Mouse (Mus musculus): ENCODE data around the gene H2-Q7. TPM values are rescaled to one million over a fixed set of nuclear protein-coding genes. Genes with fewer than 3 reads are reported as not detected.
"Not testable (repeated sequence)": the region's sequence is repeated elsewhere in the genome, so short reads cannot be mapped to it uniquely, and the experiment has no call there.

H2-Q7 gene
- 2.2 and 12.2 TPM in 2 replicates for polyA plus RNA-seq (2016; fragmentation: Nextera tagmentation; extraction: Ambion mirVana)

DNA sequence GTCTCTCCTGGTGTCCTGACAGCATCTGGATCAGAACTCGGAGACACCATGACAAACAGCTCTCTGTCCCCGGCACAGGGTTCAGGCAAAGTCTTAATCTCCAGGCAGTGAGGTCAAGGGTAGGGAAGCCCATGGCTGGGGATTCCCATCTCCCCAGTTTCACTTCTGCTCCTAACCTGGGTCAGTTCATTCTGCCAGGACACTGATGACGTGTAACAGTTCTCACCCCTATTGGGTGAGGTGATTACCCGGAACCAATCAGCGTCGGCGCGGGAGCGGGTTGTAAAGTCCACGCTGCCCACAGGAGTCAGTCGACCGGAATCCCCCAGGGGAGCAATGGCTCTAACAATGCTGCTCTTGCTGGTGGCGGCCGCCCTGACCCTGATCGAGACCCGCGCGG, at the start of gene H2-Q7:
H2-Q7 (plus strand) TSS at position 271 of the 400 bp plus-strand sequence.
- DNase-seq (ENCODE audit: low spot score): peak; percentile 79
- not testable (repeated sequence) for H3K27ac ChIP-seq, H3K9me3 ChIP-seq, H3K4me1 ChIP-seq, H3K36me3 ChIP-seq
- WGBS: 3% methylated on average over 18 of the region's 18 CpGs
- Histone ChIP-seq H3K4me3 (peak within 1 kb of the TSS; percentile 55), H3K27me3 (ENCODE audit: insufficient read depth, poor library complexity, severe bottlenecking) (peaks cover 54% of the 10 kb centered on the region)

DNA sequence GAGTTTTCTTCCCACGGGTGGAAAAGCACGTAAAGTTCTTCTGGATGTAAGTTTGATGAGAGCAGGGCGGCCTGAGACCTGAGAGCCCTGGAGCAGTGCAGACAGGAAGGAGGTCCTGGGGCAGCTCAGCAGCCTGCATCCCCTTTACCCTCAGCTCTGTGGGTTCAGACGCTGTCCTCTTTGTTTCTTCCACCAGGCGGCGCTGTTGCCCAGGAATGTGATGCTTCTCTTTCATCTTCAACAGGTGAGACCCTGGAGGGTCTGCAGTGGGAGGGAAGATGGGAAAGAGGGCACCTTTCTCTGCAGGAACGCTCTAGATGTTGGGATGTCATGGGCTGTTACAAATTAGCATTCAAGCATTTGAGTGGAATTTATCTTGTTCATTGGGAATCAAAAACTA, 49.2 kb upstream of the H2-Q7 start:
- H3K27ac ChIP-seq; H3K9me3 ChIP-seq; H3K4me1 ChIP-seq; H3K4me3 ChIP-seq; DNase-seq (ENCODE audit: low spot score); H3K36me3 ChIP-seq: not testable (repeated sequence)
- H3K27me3 ChIP-seq (ENCODE audit: insufficient read depth, poor library complexity, severe bottlenecking): peaks cover 11% of the 10 kb centered on the region
- WGBS: 4% methylated on average over 7 of the region's 7 CpGs

DNA sequence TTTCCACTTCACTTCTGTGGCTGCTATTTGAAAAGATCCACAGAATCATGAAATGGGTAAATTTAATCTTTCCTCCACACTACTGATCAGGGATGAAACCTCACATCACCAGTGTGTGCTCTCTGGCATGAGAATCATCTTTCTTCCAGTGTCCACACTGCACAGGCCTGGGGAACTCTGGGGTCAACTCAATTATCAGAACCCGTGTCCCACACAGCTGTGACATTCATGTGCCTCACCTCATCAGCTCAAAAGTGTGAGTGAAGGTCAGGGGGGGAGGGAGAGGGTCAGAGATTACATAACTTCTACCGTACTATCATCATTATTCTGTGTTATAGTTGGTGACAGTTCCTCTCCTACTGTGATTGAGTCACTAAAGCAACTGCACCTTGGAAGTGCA, 46.3 kb upstream of the H2-Q7 start:
- 76% methylated on average over 2 of the region's 2 CpGs for WGBS
- H3K4me1 ChIP-seq; H3K36me3 ChIP-seq; H3K4me3 ChIP-seq; DNase-seq (ENCODE audit: low spot score); H3K27ac ChIP-seq; H3K9me3 ChIP-seq: not testable (repeated sequence)
- H3K27me3 ChIP-seq (ENCODE audit: insufficient read depth, poor library complexity, severe bottlenecking): peaks cover 17% of the 10 kb centered on the region

DNA sequence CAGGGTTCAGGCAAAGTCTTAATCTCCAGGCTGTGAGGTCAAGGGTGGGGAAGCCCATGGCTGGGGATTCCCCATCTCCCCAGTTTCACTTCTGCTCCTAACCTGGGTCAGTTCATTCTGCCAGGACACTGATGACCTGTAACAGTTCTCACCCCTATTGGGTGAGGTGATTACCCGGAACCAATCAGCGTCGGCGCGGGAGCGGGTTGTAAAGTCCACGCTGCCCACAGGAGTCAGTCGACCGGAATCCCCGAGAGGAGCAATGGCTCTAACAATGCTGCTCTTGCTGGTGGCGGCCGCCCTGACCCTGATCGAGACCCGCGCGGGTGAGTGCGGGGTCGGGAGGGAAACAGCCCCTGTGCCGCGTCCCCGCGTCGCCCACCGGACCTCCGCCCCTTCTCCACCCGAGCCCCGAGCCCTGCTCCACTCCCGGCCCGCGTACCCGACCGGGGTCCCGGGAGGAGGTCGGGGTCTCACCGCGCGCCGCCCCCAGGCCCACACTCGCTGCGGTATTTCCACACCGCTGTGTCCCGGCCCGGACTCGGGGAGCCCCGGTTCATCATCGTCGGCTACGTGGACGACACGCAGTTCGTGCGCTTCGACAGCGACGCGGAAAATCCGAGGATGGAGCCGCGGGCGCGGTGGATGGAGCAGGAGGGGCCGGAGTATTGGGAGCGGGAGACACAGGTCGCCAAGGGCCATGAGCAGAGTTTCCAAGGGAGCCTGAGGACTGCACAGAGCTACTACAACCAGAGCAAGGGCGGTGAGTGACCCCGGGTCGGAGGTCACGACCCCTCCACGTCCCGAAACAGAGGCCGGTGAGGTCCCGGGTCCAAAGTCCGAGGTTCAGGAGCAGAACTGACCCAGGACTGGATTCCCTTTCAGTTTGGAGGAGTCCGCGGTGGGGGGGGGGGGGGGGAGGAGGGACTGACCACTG, 44.8 kb upstream of the H2-Q7 start:
- not testable (repeated sequence) for DNase-seq (ENCODE audit: low spot score); H3K4me1 ChIP-seq

DNA sequence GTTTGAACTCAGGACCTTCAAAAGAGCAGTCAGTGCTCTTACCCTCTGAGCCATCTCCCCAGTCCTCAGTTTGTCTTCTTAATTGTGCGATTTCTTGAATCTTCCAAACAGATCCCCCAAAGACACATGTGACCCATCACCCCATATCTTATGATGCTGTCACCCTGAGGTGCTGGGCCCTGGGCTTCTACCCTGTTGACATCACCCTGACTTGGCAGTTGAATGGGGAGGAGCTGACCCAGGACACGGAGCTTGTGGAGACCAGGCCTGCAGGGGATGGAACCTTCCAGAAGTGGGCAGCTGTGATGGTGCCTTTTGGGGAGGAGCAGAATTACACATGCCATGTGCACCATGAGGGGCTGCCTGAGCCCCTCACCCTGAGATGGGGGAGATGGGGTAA, 42.0 kb upstream of the H2-Q7 start:
- WGBS: 69% methylated on average over 2 of the region's 2 CpGs
- H3K4me3 ChIP-seq, H3K27ac ChIP-seq, H3K4me1 ChIP-seq, H3K9me3 ChIP-seq, H3K36me3 ChIP-seq: not testable (repeated sequence)
- peak; percentile 64 for DNase-seq (ENCODE audit: low spot score)
- H3K27me3 ChIP-seq (ENCODE audit: insufficient read depth, poor library complexity, severe bottlenecking): peaks cover 17% of the 10 kb centered on the region

More for the DNA sequence above, 44.8 kb upstream of the H2-Q7 start:
- H3K4me3 ChIP-seq: peak overlapping the region; percentile 49
- peaks cover 17% of the 10 kb centered on the region for H3K27me3 ChIP-seq (ENCODE audit: insufficient read depth, poor library complexity, severe bottlenecking)
- H3K36me3 ChIP-seq, H3K27ac ChIP-seq, H3K9me3 ChIP-seq: not testable (repeated sequence)
- 4% methylated on average over 58 of the region's 75 CpGs for WGBS

DNA sequence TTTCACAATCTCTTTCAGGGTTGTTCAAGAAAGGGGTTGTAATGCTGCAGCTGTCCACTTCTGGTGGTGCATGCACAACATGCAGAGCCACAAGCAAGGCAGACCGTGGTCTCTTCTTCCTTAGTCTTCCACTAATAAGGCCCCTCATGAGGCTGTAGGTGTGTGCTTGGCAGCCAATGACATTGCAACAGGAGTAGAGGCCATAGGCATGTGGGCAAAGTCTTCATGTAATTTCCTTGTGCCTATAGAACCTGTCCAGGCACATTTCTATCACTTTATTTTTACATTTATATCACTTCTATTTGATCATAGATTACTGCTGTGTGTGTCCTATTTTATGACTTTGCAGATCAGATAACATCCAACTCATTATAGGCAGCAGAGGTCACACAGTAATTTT, 25.9 kb upstream of the H2-Q7 start:
- H3K4me1 ChIP-seq; H3K27ac ChIP-seq; DNase-seq (ENCODE audit: low spot score); H3K27me3 ChIP-seq (ENCODE audit: insufficient read depth, poor library complexity, severe bottlenecking); H3K36me3 ChIP-seq; H3K9me3 ChIP-seq; H3K4me3 ChIP-seq: not testable (repeated sequence)
- WGBS: no CpG with 5 or more reads among the region's 1 CpGs

DNA sequence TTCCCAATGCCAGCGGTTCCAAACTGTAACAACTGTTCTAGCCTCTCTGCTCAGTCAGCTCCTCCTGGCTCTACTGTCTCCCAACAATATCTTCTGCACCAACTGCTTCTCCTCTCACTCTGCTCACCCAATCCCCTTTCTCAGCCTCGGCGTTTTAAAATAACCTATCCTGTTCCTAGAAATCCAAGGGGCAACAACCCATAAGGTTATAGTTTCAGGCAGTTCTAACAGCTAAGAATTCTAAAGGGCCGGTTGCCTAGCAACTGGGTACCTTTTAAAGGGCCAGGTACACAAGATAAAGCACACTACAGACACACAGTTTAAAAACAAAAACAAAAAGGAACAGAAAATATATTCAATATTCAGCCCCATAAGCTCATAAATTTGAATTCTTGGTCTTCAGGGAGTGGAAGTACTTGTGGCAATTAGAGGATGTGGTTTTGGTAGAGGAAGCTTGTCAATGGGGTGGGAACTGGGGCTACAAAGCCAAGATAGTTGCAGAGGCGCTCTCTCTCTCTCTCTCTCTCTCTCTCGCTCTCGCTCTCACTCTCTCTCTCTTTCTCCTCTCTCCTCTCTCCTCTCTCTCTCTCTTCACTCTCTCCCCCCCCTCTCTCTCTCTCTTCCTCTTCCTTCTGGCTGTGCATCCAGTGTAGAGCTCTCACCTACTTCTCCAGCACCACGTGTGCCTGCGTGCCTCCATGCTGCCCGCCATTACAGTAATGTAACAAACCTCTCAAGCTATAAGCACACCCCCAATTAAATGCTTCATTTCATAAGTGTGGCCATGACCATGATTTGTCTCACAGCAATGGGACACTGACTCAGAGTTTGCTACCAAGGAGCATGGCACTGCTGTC, 23.5 kb upstream of the H2-Q7 start:
- not testable (repeated sequence) for DNase-seq (ENCODE audit: low spot score); H3K9me3 ChIP-seq; H3K4me3 ChIP-seq; H3K27ac ChIP-seq; H3K36me3 ChIP-seq; H3K4me1 ChIP-seq
- H3K27me3 ChIP-seq (ENCODE audit: insufficient read depth, poor library complexity, severe bottlenecking): peaks cover 15% of the 10 kb centered on the region; the same call in 1 of the 2 replicates
- 80% methylated on average over 2 of the region's 10 CpGs for WGBS

DNA sequence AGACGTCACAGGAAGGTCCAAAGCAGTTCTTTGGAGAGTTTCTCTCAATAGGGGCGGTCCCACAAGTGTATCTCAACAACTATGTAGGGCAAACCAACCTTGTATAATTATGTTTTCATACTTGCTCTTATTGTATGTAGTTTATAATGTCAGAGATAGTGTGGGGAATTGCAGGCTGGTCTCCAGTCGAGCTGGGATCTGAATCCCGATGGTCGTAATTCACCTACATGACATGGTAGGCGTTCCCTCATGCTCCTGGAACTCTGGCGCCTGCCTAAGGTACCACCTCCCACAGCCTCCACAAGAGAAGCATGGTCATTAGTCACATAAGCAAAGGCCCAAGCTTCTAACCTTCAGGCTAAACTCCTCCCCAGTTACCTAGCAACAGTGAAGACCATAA, 20.2 kb upstream of the H2-Q7 start:
- DNase-seq (ENCODE audit: low spot score): peak; percentile 53
- WGBS: 74% methylated on average over 7 of the region's 7 CpGs
- Histone ChIP-seq H3K9me3 (no peaks in the 10 kb centered on the region), H3K4me1 (no peaks in the 10 kb centered on the region), H3K27ac (no peak overlapping the region), H3K27me3 (ENCODE audit: insufficient read depth, poor library complexity, severe bottlenecking) (peaks cover 30% of the 10 kb centered on the region), H3K4me3 (no peak overlapping the region), H3K36me3 (no peaks in the 10 kb centered on the region)

DNA sequence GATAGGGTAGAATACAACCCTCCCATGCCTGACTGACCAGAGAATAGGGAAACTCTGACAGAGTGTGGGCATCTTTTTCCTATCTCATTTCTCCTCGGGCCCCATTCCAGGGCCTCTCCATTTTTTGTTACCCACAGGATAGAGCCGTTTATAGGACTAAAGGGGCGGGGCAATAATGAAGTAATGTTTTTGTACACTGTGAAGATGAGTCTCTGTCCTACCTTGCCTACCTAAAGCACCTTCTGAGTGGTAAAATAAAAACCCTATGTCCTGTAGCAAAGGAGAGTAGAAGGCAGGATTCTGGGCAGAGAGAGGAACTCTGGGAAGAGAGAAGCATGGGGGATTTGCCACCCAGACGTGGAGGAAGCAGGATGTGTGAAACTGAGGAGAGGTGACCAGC, 19.4 kb upstream of the H2-Q7 start:
- 65% methylated on average over 4 of the region's 4 CpGs for WGBS
- not testable (repeated sequence) for H3K4me1 ChIP-seq, H3K4me3 ChIP-seq, H3K27ac ChIP-seq, H3K36me3 ChIP-seq, H3K9me3 ChIP-seq
- peak; percentile 46 for DNase-seq (ENCODE audit: low spot score)
- peaks cover 35% of the 10 kb centered on the region for H3K27me3 ChIP-seq (ENCODE audit: insufficient read depth, poor library complexity, severe bottlenecking)

DNA sequence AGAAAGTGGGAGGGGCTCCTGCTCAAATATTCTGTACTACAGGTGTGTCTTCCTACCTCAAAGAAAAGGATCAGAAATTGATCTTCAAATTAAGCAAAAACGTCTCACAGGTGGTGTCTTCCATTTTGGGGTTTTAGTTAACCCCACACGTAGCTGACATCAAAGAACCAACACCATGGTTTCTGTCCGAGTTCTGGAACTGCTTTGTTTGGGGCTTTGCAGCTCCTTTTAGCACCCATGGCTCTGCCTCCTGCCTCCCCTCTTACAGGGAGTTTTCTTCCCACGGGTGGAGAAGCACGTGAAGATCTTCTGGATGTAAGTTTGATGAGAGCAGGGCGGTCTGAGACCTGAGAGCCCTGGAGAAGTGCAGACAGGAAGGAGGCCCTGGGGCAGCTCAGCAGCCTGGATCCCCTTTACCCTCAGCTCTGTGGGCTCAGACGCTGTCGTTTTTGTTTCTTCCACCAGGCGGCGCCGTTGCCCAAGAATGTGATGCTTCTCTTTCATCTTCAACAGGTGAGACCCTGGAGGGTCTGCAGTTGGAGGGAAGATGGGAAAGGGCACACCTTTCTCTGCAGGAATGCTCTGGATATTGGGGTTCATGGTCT, 18.6 kb upstream of the H2-Q7 start:
- H3K27me3 ChIP-seq (ENCODE audit: insufficient read depth, poor library complexity, severe bottlenecking): peaks cover 42% of the 10 kb centered on the region
- WGBS: 14% methylated on average over 11 of the region's 11 CpGs
- not testable (repeated sequence) for H3K4me3 ChIP-seq, H3K4me1 ChIP-seq, H3K36me3 ChIP-seq, H3K9me3 ChIP-seq, H3K27ac ChIP-seq
- peak; percentile 70 for DNase-seq (ENCODE audit: low spot score)

DNA sequence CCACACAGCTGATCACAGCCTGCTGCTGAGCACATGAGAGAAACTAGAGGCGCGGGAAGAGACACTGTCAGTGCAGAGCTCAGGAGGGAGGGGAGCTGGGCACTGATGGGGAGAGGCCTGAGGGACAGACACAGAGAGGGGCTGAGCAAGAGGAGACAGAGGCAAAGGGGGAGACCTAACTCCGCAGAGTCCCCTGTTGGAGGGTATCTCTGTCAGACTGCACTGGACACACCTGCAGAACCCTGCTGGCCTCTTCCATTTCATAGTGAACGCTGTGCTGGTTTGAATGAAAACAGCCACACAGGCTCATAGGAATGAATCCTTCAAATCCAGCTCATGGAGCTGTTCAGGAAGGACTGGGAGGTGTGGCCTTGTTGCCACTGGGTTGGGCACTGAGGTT, 17.6 kb upstream of the H2-Q7 start:
- H3K4me3 ChIP-seq, H3K27ac ChIP-seq, H3K36me3 ChIP-seq, H3K9me3 ChIP-seq: not testable (repeated sequence)
- H3K27me3 ChIP-seq (ENCODE audit: insufficient read depth, poor library complexity, severe bottlenecking): peaks cover 52% of the 10 kb centered on the region
- H3K4me1 ChIP-seq: peaks cover 12% of the 10 kb centered on the region
- WGBS: 87% methylated on average over 4 of the region's 4 CpGs
- DNase-seq (ENCODE audit: low spot score): peak; percentile 74

DNA sequence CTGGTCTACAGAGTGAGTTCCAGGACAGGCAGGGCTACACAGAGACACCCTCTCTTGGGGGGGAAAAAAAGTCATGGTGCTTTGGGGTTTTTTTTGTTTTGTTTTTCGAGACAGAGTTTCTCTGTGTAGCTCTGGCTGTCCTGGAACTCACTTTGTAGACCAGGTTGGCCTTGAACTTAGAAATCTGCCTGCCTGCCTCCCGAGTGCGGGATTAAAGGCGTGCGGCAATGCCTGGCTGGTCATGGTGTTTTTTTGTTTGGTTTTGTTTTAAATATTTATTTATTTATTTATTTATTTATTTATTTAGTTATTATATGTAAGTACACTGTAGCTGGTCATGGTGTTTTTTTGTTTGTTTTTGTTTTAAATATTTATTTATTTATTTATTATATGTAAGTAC, 16.6 kb upstream of the H2-Q7 start:
- H3K36me3 ChIP-seq, H3K4me3 ChIP-seq, H3K27ac ChIP-seq, H3K9me3 ChIP-seq: not testable (repeated sequence)
- 86% methylated on average over 5 of the region's 5 CpGs for WGBS
- DNase-seq (ENCODE audit: low spot score): peak; percentile 50
- Histone ChIP-seq H3K27me3 (ENCODE audit: insufficient read depth, poor library complexity, severe bottlenecking) (peaks cover 55% of the 10 kb centered on the region), H3K4me1 (peaks cover 12% of the 10 kb centered on the region)
